Mouse (Mus musculus): Measurements from ENCODE around the gene Btaf1. TPM values are rescaled to one million over a fixed set of nuclear protein-coding genes. Genes with fewer than 3 reads are reported as not detected.

Gene Btaf1
- polyA plus RNA-seq, 1 experiment, result 11.1 TPM

- Histone ChIP-seq H3K27ac (ENCODE audit: control insufficient read depth, insufficient read depth, low read depth, low read length, poor library complexity) (no peak overlapping the region), H3K4me3 (replicated peaks; ENCODE audit: control insufficient read depth, low read depth, low read length) (no peak overlapping the region), H3K4me1 (ENCODE audit: control insufficient read depth, insufficient read depth, low read length) (no peaks in the 10 kb centered on the region; the same call in 1 of the 2 replicates)
- 91% methylated on average over 5 of the region's 5 CpGs for WGBS
- TF ChIP-seq POLR2A (IDR thresholded peaks at IDR 0.05; ENCODE audit: borderline replicate concordance, control insufficient read depth, low read depth, low read length) (no peak), CTCF (IDR thresholded peaks at IDR 0.05; ENCODE audit: control insufficient read depth, insufficient read depth, low read length) (no peak)
Measured at GRCm38 (mm10) chr19:37004557-37004956, 78.7 kb downstream of the Btaf1 start.

GRCm38 (mm10) chr19:37009878-37010281, 84.0 kb downstream of the Btaf1 start:
- no peak for TF ChIP-seq POLR2A (IDR thresholded peaks at IDR 0.05; ENCODE audit: borderline replicate concordance, control insufficient read depth, low read depth, low read length)
- Histone ChIP-seq H3K4me3 (replicated peaks; ENCODE audit: control insufficient read depth, low read depth, low read length) (no peak overlapping the region), H3K27ac (ENCODE audit: control insufficient read depth, insufficient read depth, low read depth, low read length, poor library complexity) (no peak overlapping the region), H3K4me1 (ENCODE audit: control insufficient read depth, insufficient read depth, low read length) (no peaks in the 10 kb centered on the region; the same call in 1 of the 2 replicates)
- WGBS, result 57% methylated on average over 3 of the region's 3 CpGs

GRCm38 (mm10) chr19:37013461-37013860, 87.6 kb downstream of the Btaf1 start:
- 97% methylated on average over 6 of the region's 6 CpGs for WGBS
- TF ChIP-seq POLR2A (IDR thresholded peaks at IDR 0.05; ENCODE audit: borderline replicate concordance, control insufficient read depth, low read depth, low read length) (no peak), CTCF (IDR thresholded peaks at IDR 0.05; ENCODE audit: control insufficient read depth, insufficient read depth, low read length) (no peak)
- no peak overlapping the region for H3K4me3 ChIP-seq (replicated peaks; ENCODE audit: control insufficient read depth, low read depth, low read length)
- H3K27ac ChIP-seq (ENCODE audit: control insufficient read depth, insufficient read depth, low read depth, low read length, poor library complexity), result no peak overlapping the region
- no peaks in the 10 kb centered on the region; the same call in 1 of the 2 replicates for H3K4me1 ChIP-seq (ENCODE audit: control insufficient read depth, insufficient read depth, low read length)

GRCm38 (mm10) chr19:37014173-37014939, 88.5 kb downstream of the Btaf1 start:
- Histone ChIP-seq H3K4me1 (ENCODE audit: control insufficient read depth, insufficient read depth, low read length) (no peaks in the 10 kb centered on the region; the same call in 1 of the 2 replicates), H3K4me3 (replicated peaks; ENCODE audit: control insufficient read depth, low read depth, low read length) (no peak overlapping the region), H3K27ac (ENCODE audit: control insufficient read depth, insufficient read depth, low read depth, low read length, poor library complexity) (no peak overlapping the region)
- 90% methylated on average over 8 of the region's 8 CpGs for WGBS
- TF ChIP-seq CTCF (IDR thresholded peaks at IDR 0.05; ENCODE audit: control insufficient read depth, insufficient read depth, low read length) (no peak), POLR2A (IDR thresholded peaks at IDR 0.05; ENCODE audit: borderline replicate concordance, control insufficient read depth, low read depth, low read length) (no peak)

GRCm38 (mm10) chr19:37016890-37017289, 91.0 kb downstream of the Btaf1 start:
- H3K4me3 ChIP-seq (replicated peaks; ENCODE audit: control insufficient read depth, low read depth, low read length), result no peak overlapping the region
- WGBS, result 91% methylated on average over 6 of the region's 6 CpGs
- TF ChIP-seq CTCF (IDR thresholded peaks at IDR 0.05; ENCODE audit: control insufficient read depth, insufficient read depth, low read length) (no peak), POLR2A (IDR thresholded peaks at IDR 0.05; ENCODE audit: borderline replicate concordance, control insufficient read depth, low read depth, low read length) (no peak)

GRCm38 (mm10) chr19:37018411-37018810, 92.5 kb downstream of the Btaf1 start:
- 19% methylated on average over 26 of the region's 26 CpGs for WGBS
- Histone ChIP-seq H3K4me1 (ENCODE audit: control insufficient read depth, insufficient read depth, low read length) (no peaks in the 10 kb centered on the region; the same call in 1 of the 2 replicates), H3K27ac (ENCODE audit: control insufficient read depth, insufficient read depth, low read depth, low read length, poor library complexity) (no peak overlapping the region), H3K4me3 (replicated peaks; ENCODE audit: control insufficient read depth, low read depth, low read length) (peak overlapping the region; percentile 58)
- TF ChIP-seq POLR2A (IDR thresholded peaks at IDR 0.05; ENCODE audit: borderline replicate concordance, control insufficient read depth, low read depth, low read length) (peak; percentile 33; the same call in 1 of the 2 replicates), CTCF (IDR thresholded peaks at IDR 0.05; ENCODE audit: control insufficient read depth, insufficient read depth, low read length) (no peak)

More at GRCm38 (mm10) chr19:37016890-37017289, 91.0 kb downstream of the Btaf1 start:
- no peaks in the 10 kb centered on the region; the same call in 1 of the 2 replicates for H3K4me1 ChIP-seq (ENCODE audit: control insufficient read depth, insufficient read depth, low read length)
- H3K27ac ChIP-seq (ENCODE audit: control insufficient read depth, insufficient read depth, low read depth, low read length, poor library complexity), result no peak overlapping the region

GRCm38 (mm10) chr19:37018931-37019330, 93.1 kb downstream of the Btaf1 start:
- Histone ChIP-seq H3K27ac (ENCODE audit: control insufficient read depth, insufficient read depth, low read depth, low read length, poor library complexity) (no peak overlapping the region), H3K4me3 (replicated peaks; ENCODE audit: control insufficient read depth, low read depth, low read length) (no peak overlapping the region), H3K4me1 (ENCODE audit: control insufficient read depth, insufficient read depth, low read length) (no peaks in the 10 kb centered on the region; the same call in 1 of the 2 replicates)
- TF ChIP-seq CTCF (IDR thresholded peaks at IDR 0.05; ENCODE audit: control insufficient read depth, insufficient read depth, low read length) (no peak), POLR2A (IDR thresholded peaks at IDR 0.05; ENCODE audit: borderline replicate concordance, control insufficient read depth, low read depth, low read length) (no peak)
- WGBS, result 71% methylated on average over 5 of the region's 5 CpGs

GRCm38 (mm10) chr19:37020531-37020930, 94.7 kb downstream of the Btaf1 start:
- Histone ChIP-seq H3K27ac (ENCODE audit: control insufficient read depth, insufficient read depth, low read depth, low read length, poor library complexity) (no peak overlapping the region), H3K4me3 (replicated peaks; ENCODE audit: control insufficient read depth, low read depth, low read length) (no peak overlapping the region), H3K4me1 (ENCODE audit: control insufficient read depth, insufficient read depth, low read length) (no peaks in the 10 kb centered on the region; the same call in 1 of the 2 replicates)
- no peak for TF ChIP-seq CTCF (IDR thresholded peaks at IDR 0.05; ENCODE audit: control insufficient read depth, insufficient read depth, low read length)
- TF ChIP-seq POLR2A (IDR thresholded peaks at IDR 0.05; ENCODE audit: borderline replicate concordance, control insufficient read depth, low read depth, low read length), result no peak
- 74% methylated on average over 5 of the region's 5 CpGs for WGBS
